Comparison of ENCODE assay signal across 9 mouse cellular contexts in genomic region chr7:19265928-19266822, GRCm38 (mm10). TPM values are rescaled to one million over a fixed set of nuclear protein-coding genes. Genes with fewer than 3 reads are reported as not detected.
DNase-seq lines count a peak whose midpoint lies in the region; ATAC-seq lines count a peak whose summit lies in the region.
"Had no signal": no experiment of that assay in that cellular context is flagged by ENCODE, and none has a peak within 500 bp of the region (broad histone marks: within the 10 kb centered on the region; RNA-seq: fewer than 3 reads in every experiment).

No protein-coding gene starts in this region.

- H3K4me3 ChIP-seq in midbrain, embryonic 12.5 days, result no peak overlapping the region
- H3K4me3 ChIP-seq in midbrain, embryonic 11.5 days (ENCODE audit: low read depth, low read length), result no peak overlapping the region
- H3K4me3 ChIP-seq in limb, embryonic 12.5 days (replicated peaks), result no peak overlapping the region

- 0 out of 2 replicates have a peak overlapping the region, but pooled peaks have one; percentile 28 for H3K9ac ChIP-seq in midbrain, embryonic 12.5 days (replicated peaks)
- no peak overlapping the region for H3K9ac ChIP-seq in midbrain, embryonic 11.5 days (ENCODE audit: low read length)
- H3K9ac ChIP-seq in limb, embryonic 12.5 days (replicated peaks), result no peak overlapping the region

- no peaks in the 10 kb centered on the region for H3K27me3 ChIP-seq in midbrain, embryonic 12.5 days
- H3K27me3 ChIP-seq in midbrain, embryonic 11.5 days (ENCODE audit: control insufficient read depth, insufficient read depth, low read length), result no peaks in the 10 kb centered on the region
- H3K27me3 ChIP-seq in limb, embryonic 12.5 days, result no peaks in the 10 kb centered on the region

- peaks cover 39% of the 10 kb centered on the region for H3K36me3 ChIP-seq in midbrain, embryonic 12.5 days
- H3K36me3 ChIP-seq in midbrain, embryonic 11.5 days (ENCODE audit: control insufficient read depth, insufficient read depth, low read length), result peaks cover 11% of the 10 kb centered on the region
- peaks cover 61% of the 10 kb centered on the region for H3K36me3 ChIP-seq in limb, embryonic 12.5 days

- no peak overlapping the region for H3K27ac ChIP-seq in midbrain, embryonic 12.5 days (replicated peaks)
- H3K27ac ChIP-seq in midbrain, embryonic 11.5 days (ENCODE audit: low read depth, low read length), result no peak overlapping the region
- 0 out of 2 replicates have a peak overlapping the region, but pooled peaks have one; percentile 23 for H3K27ac ChIP-seq in limb, embryonic 12.5 days

- 91% methylated on average over 10 of the region's 10 CpGs for whole genome bisulfite sequencing in midbrain, embryonic 12.5 days
- WGBS in midbrain, embryonic 11.5 days, result 88% methylated on average over 10 of the region's 10 CpGs
- WGBS in limb, embryonic 12.5 days, result 78% methylated on average over 10 of the region's 10 CpGs

- DNase-seq in midbrain, embryonic 11.5 days (ENCODE audit: low spot score, missing footprints), result no peak
- peak; percentile 19 for DNase-seq in heart, adult 8-10 months (ENCODE audit: low spot score)
- no peak for DNase-seq in urinary bladder, postnatal 10 days (ENCODE audit: low spot score)
- no peak for DNase-seq in left cerebral cortex, adult 11 months (ENCODE audit: low spot score)
- no peak for DNase-seq in gastrocnemius, adult 8-10 months (ENCODE audit: low spot score in 2 of 2)

- H3K4me2 ChIP-seq in midbrain, embryonic 12.5 days (replicated peaks), result no peak overlapping the region
- H3K4me2 ChIP-seq in midbrain, embryonic 11.5 days, result no peak overlapping the region
- no peak overlapping the region for H3K4me2 ChIP-seq in limb, embryonic 12.5 days

- peaks cover 31% of the 10 kb centered on the region for H3K4me1 ChIP-seq in midbrain, embryonic 12.5 days
- peaks cover 13% of the 10 kb centered on the region for H3K4me1 ChIP-seq in midbrain, embryonic 11.5 days (ENCODE audit: control insufficient read depth, insufficient read depth, low read length)
- H3K4me1 ChIP-seq in limb, embryonic 12.5 days (replicated peaks), result peaks cover 36% of the 10 kb centered on the region

- no peaks in the 10 kb centered on the region for H3K9me3 ChIP-seq in midbrain, embryonic 12.5 days
- no peaks in the 10 kb centered on the region for H3K9me3 ChIP-seq in midbrain, embryonic 11.5 days (ENCODE audit: control insufficient read depth, low read length)
- no peaks in the 10 kb centered on the region for H3K9me3 ChIP-seq in limb, embryonic 12.5 days

- ATAC-seq in midbrain, embryonic 12.5 days (ENCODE audit: low FRiP score, low read depth), result no peak
- ATAC-seq in midbrain, embryonic 11.5 days (ENCODE audit: low FRiP score), result no peak
- no peak for ATAC-seq in limb, embryonic 12.5 days (ENCODE audit: insufficient number of reproducible peaks, insufficient read depth, low FRiP score, low TSS enrichment, low read depth)
- ATAC-seq in neutrophil, adult 5-6 weeks (ENCODE audit: extremely low read depth, insufficient number of reproducible peaks, low FRiP score, poor library complexity, severe bottlenecking), result peak; percentile 79

RNA-seq across cellular contexts. Expression of gene Vasp, which starts 5.4 kb away (rescaled TPM):
- polyA plus RNA-seq in midbrain, embryonic 12.5 days (2016; fragmentation: Nextera tagmentation; extraction: Ambion mirVana), result 44.9 and 47.1 TPM in 2 replicates
- 46.0 and 46.9 TPM in 2 replicates for polyA plus RNA-seq in midbrain, embryonic 11.5 days (2014; fragmentation: Nextera tagmentation; extraction: Ambion mirVana)
- 10 to 100 TPM; 18.0 to 27.2 (median 24.3) TPM for total RNA-seq in heart, adult 8-10 months (2022)
- 66.4 and 68.8 TPM in 2 replicates for polyA plus RNA-seq in limb, embryonic 12.5 days (2016; fragmentation: Nextera tagmentation; extraction: Ambion mirVana)
- total RNA-seq in neutrophil, adult 5-6 weeks (2017), result 400 and 419 TPM in 2 replicates
- total RNA-seq in gastrocnemius, adult 8-10 months (2022), result 10 to 100 TPM in 3 of 4 experiments, 1 to 10 TPM in 1; 7.1 to 19.7 (median 15.0) TPM

RNA-seq across cellular contexts. Expression of gene Ppm1n, which starts 13.7 kb away (rescaled TPM):
- 0.20 and 0.32 TPM in 2 replicates for polyA plus RNA-seq in midbrain, embryonic 12.5 days (2016; fragmentation: Nextera tagmentation; extraction: Ambion mirVana)
- 0.18 and 0.50 TPM in 2 replicates for polyA plus RNA-seq in midbrain, embryonic 11.5 days (2014; fragmentation: Nextera tagmentation; extraction: Ambion mirVana)
- total RNA-seq in heart, adult 8-10 months (2022), result not detected
- not detected in 2 replicates for polyA plus RNA-seq in limb, embryonic 12.5 days (2016; fragmentation: Nextera tagmentation; extraction: Ambion mirVana)
- total RNA-seq in neutrophil, adult 5-6 weeks (2017), result not detected in 2 replicates
- under 1 TPM in 2 of 4 experiments, not detected in 2; 0.40 to 0.80 TPM for total RNA-seq in gastrocnemius, adult 8-10 months (2022)
- polyA plus RNA-seq: embryonic facial prominence, embryonic 11.5 days had no signal

RNA-seq across cellular contexts. Expression of gene Rtn2, which starts 16.2 kb away (rescaled TPM):
- polyA plus RNA-seq in midbrain, embryonic 12.5 days (2016; fragmentation: Nextera tagmentation; extraction: Ambion mirVana), result 74.6 and 79.7 TPM in 2 replicates
- 48.5 and 53.2 TPM in 2 replicates for polyA plus RNA-seq in midbrain, embryonic 11.5 days (2014; fragmentation: Nextera tagmentation; extraction: Ambion mirVana)
- total RNA-seq in heart, adult 8-10 months (2022), result 100 to 1,000 TPM; 137 to 160 (median 149) TPM
- 12.4 and 12.8 TPM in 2 replicates for polyA plus RNA-seq in limb, embryonic 12.5 days (2016; fragmentation: Nextera tagmentation; extraction: Ambion mirVana)
- not detected in 2 replicates for total RNA-seq in neutrophil, adult 5-6 weeks (2017)
- total RNA-seq in gastrocnemius, adult 8-10 months (2022), result 1,000 to 10,000 TPM; 1,093 to 1,223 (median 1,133) TPM

RNA-seq across cellular contexts. Expression of gene Opa3, which starts 38.0 kb away (rescaled TPM):
- polyA plus RNA-seq in midbrain, embryonic 12.5 days (2016; fragmentation: Nextera tagmentation; extraction: Ambion mirVana), result 41.8 and 43.7 TPM in 2 replicates
- 42.4 and 44.0 TPM in 2 replicates for polyA plus RNA-seq in midbrain, embryonic 11.5 days (2014; fragmentation: Nextera tagmentation; extraction: Ambion mirVana)
- 10 to 100 TPM; 61.4 to 77.3 (median 68.1) TPM for total RNA-seq in heart, adult 8-10 months (2022)
- polyA plus RNA-seq in limb, embryonic 12.5 days (2016; fragmentation: Nextera tagmentation; extraction: Ambion mirVana), result 38.7 and 39.5 TPM in 2 replicates
- 12.5 and 15.3 TPM in 2 replicates for total RNA-seq in neutrophil, adult 5-6 weeks (2017)
- 10 to 100 TPM; 36.1 to 52.8 (median 43.3) TPM for total RNA-seq in gastrocnemius, adult 8-10 months (2022)

RNA-seq across cellular contexts. Expression of gene Fosb, which starts 43.7 kb away (rescaled TPM):
- 0.20 TPM in 1 of 2 replicates, not detected in the other for polyA plus RNA-seq in midbrain, embryonic 12.5 days (2016; fragmentation: Nextera tagmentation; extraction: Ambion mirVana)
- 0.04 TPM in 1 of 2 replicates, not detected in the other for polyA plus RNA-seq in midbrain, embryonic 11.5 days (2014; fragmentation: Nextera tagmentation; extraction: Ambion mirVana)
- total RNA-seq in heart, adult 8-10 months (2022), result 1 to 10 TPM; 1.2 to 9.8 (median 5.1) TPM
- 0.18 and 0.20 TPM in 2 replicates for polyA plus RNA-seq in limb, embryonic 12.5 days (2016; fragmentation: Nextera tagmentation; extraction: Ambion mirVana)
- total RNA-seq in neutrophil, adult 5-6 weeks (2017), result 60.5 and 64.4 TPM in 2 replicates
- total RNA-seq in gastrocnemius, adult 8-10 months (2022), result under 1 TPM; 0.16 to 0.86 (median 0.30) TPM
- polyA plus RNA-seq: embryonic facial prominence, embryonic 11.5 days had no signal

Comparison
In these comparisons a context has a peak if more than half of its experiments do, and no peak if none do; other contexts are left out.
1. RNA of gene Vasp, which starts 5.4 kb away (total RNA-seq): 400 to 419 TPM in neutrophil, adult 5-6 weeks; 18.0 to 27.2 TPM in heart, adult 8-10 months and 7.1 to 19.7 TPM in gastrocnemius, adult 8-10 months; every median in the first group is over 10 times any median in the second.
2. RNA of gene Rtn2, which starts 16.2 kb away (total RNA-seq): 1,093 to 1,223 TPM in gastrocnemius, adult 8-10 months and 137 to 160 TPM in heart, adult 8-10 months; not detected in neutrophil, adult 5-6 weeks; every median in the first group is over 100 times any median in the second.